Mouse (Mus musculus) leukemia stem cell, adult 10-12 weeks (primary cell): ENCODE results near the gene Theg. TPM values are rescaled to one million over a fixed set of nuclear protein-coding genes. Genes with fewer than 3 reads are reported as not detected.

Experiments used
- polyA plus RNA-seq: library from polyadenylated mRNA; stranded (reverse); fragments of >175 nt; gene quantifications from 2 replicates; pipeline ENCODE4 v1.2.3, GENCODE M21; 2012; ENCODE audit warnings: low replicate concordance

Theg gene
- not detected in 2 replicates for polyA plus RNA-seq

GRCm38 (mm10) chr10:79587061-79587751 lies at the start of gene Theg:
Theg (minus strand) TSS chr10:79587331.

GRCm38 (mm10) chr10:79613578-79614304 lies 26.6 kb upstream of the Theg start, which contains the start of gene C2cd4c:
C2cd4c (minus strand) TSS chr10:79614025.

GRCm38 (mm10) chr10:79554330-79555237 lies 32.5 kb downstream of the Theg start, which contains the start of gene Mier2:
Mier2 (minus strand) TSS chr10:79555199.

GRCm38 (mm10) chr10:79533126-79533911 lies 53.8 kb downstream of the Theg start, which contains the start of gene Plpp2:
Plpp2 (minus strand) TSS chr10:79533796.

Other genes with a start within 250 kb of the Theg start
- gene Vmn2r82, start 230.8 kb downstream of the Theg start, polyA plus RNA-seq: not detected in 2 replicates
- not detected in 2 replicates for gene Vmn2r83, start 118.6 kb downstream of the Theg start, polyA plus RNA-seq
- gene Plpp2, start 53.5 kb downstream of the Theg start, polyA plus RNA-seq: 13.2 and 27.3 TPM in 2 replicates
- gene Mier2, start 32.1 kb downstream of the Theg start, polyA plus RNA-seq: 82.6 and 91.5 TPM in 2 replicates
- 0.02 TPM in 1 of 2 replicates, not detected in the other for gene C2cd4c, start 26.7 kb upstream of the Theg start, polyA plus RNA-seq
- 0.07 and 0.15 TPM in 2 replicates for gene Shc2, start 50.6 kb upstream of the Theg start, polyA plus RNA-seq
- not detected in 2 replicates for gene Odf3l2, start 58.4 kb upstream of the Theg start, polyA plus RNA-seq
- 1.2 and 4.1 TPM in 2 replicates for gene Madcam1, start 77.2 kb upstream of the Theg start, polyA plus RNA-seq
- 124 and 133 TPM in 2 replicates for gene Tpgs1, start 82.0 kb upstream of the Theg start, polyA plus RNA-seq
- gene Cdc34, start 94.9 kb upstream of the Theg start, polyA plus RNA-seq: 509 and 614 TPM in 2 replicates
- gene Gzmm, start 101.7 kb upstream of the Theg start, polyA plus RNA-seq: 0.73 and 5.0 TPM in 2 replicates
- gene Bsg, start 117.2 kb upstream of the Theg start, polyA plus RNA-seq: 1,297 and 3,633 TPM in 2 replicates
- 3.5 and 7.7 TPM in 2 replicates for gene Hcn2, start 129.3 kb upstream of the Theg start, polyA plus RNA-seq
- gene Polrmt, start 159.2 kb upstream of the Theg start, polyA plus RNA-seq: 55.2 and 56.1 TPM in 2 replicates
- 0.23 TPM in 1 of 2 replicates, not detected in the other for gene Fgf22, start 167.7 kb upstream of the Theg start, polyA plus RNA-seq
- 437 and 591 TPM in 2 replicates for gene Rnf126, start 179.6 kb upstream of the Theg start, polyA plus RNA-seq
- 1.4 and 2.5 TPM in 2 replicates for gene Fstl3, start 189.9 kb upstream of the Theg start, polyA plus RNA-seq
- 0.16 TPM in 1 of 2 replicates, not detected in the other for gene Prss57, start 203.6 kb upstream of the Theg start, polyA plus RNA-seq
- gene Palm, start 206.2 kb upstream of the Theg start, polyA plus RNA-seq: 6.9 and 13.2 TPM in 2 replicates
- 0.45 TPM in 1 of 2 replicates, not detected in the other for gene Misp, start 233.7 kb upstream of the Theg start, polyA plus RNA-seq